In genomic region chr2:180255701-180256100, GRCm38 (mm10) we compare ENCODE assay signal across 10 mouse cellular contexts. TPM values are rescaled to one million over a fixed set of nuclear protein-coding genes. Genes with fewer than 3 reads are reported as not detected.
DNase-seq lines count a peak whose midpoint lies in the region; ATAC-seq and TF ChIP-seq lines count a peak whose summit lies in the region.
"Had no signal": no experiment of that assay in that cellular context is flagged by ENCODE, and none has a peak within 500 bp of the region (broad histone marks: within the 10 kb centered on the region; RNA-seq: fewer than 3 reads in every experiment).

No protein-coding gene starts in this region.

- no peak overlapping the region for H3K9ac ChIP-seq in lung, embryonic 14.5 days
- no peak overlapping the region for H3K9ac ChIP-seq in forebrain, embryonic 13.5 days
- no peak overlapping the region for H3K9ac ChIP-seq in stomach, embryonic 15.5 days

- no peaks in the 10 kb centered on the region for H3K27me3 ChIP-seq in lung, embryonic 14.5 days (ENCODE audit: insufficient read depth, low read length)
- H3K27me3 ChIP-seq in forebrain, embryonic 13.5 days, result no peaks in the 10 kb centered on the region
- H3K27me3 ChIP-seq in limb, embryonic 10.5 days (ENCODE audit: low read depth, poor library complexity, severe bottlenecking), result no peaks in the 10 kb centered on the region
- no peaks in the 10 kb centered on the region for H3K27me3 ChIP-seq in stomach, embryonic 15.5 days (replicated peaks)

- no peak for TF ChIP-seq POLR2A in lung, adult 2 months (IDR thresholded peaks at IDR 0.05; ENCODE audit: borderline replicate concordance, extremely low read depth, low read depth, low read length)

- peak overlapping the region; percentile 90 for H3K4me2 ChIP-seq in lung, embryonic 14.5 days
- H3K4me2 ChIP-seq in forebrain, embryonic 13.5 days, result peak overlapping the region; percentile 86
- peak overlapping the region; percentile 90 for H3K4me2 ChIP-seq in stomach, embryonic 15.5 days

- DNase-seq in lung, embryonic 14.5 days, result no peak
- DNase-seq in lung, adult 2 months, result no peak
- DNase-seq in limb, embryonic 10.5 days (ENCODE audit: low spot score), result no peak
- DNase-seq in gastrocnemius, adult 18-20 months (ENCODE audit: low spot score), result no peak
- DNase-seq in cerebellum, postnatal 4 days (ENCODE audit: low spot score in 2 of 2), result no peak
- no peak for DNase-seq in urinary bladder, postnatal 36 days (ENCODE audit: low spot score in 2 of 2)
- DNase-seq: gastrocnemius, postnatal 10 days had no signal

- TF ChIP-seq CTCF in lung, embryonic 14.5 days (IDR thresholded peaks at IDR 0.05; ENCODE audit: low read depth), result no peak
- no peak for TF ChIP-seq CTCF in lung, adult 2 months (IDR thresholded peaks at IDR 0.05; ENCODE audit: insufficient read depth, low read length)

- peaks cover 29% of the 10 kb centered on the region for H3K36me3 ChIP-seq in lung, embryonic 14.5 days (ENCODE audit: insufficient read depth)
- peaks cover 24% of the 10 kb centered on the region for H3K36me3 ChIP-seq in forebrain, embryonic 13.5 days (ENCODE audit: poor library complexity, severe bottlenecking)
- peaks cover 32% of the 10 kb centered on the region for H3K36me3 ChIP-seq in limb, embryonic 10.5 days
- peaks cover 9% of the 10 kb centered on the region; the same call in 1 of the 2 replicates for H3K36me3 ChIP-seq in stomach, embryonic 15.5 days

- peak overlapping the region; percentile 97; the same call in 1 of the 2 replicates for H3K4me3 ChIP-seq in lung, embryonic 14.5 days (ENCODE audit: low read depth, low read length)
- H3K4me3 ChIP-seq in lung, adult 2 months (replicated peaks; ENCODE audit: extremely low read depth, low read depth, low read length), result no peak overlapping the region
- no peak overlapping the region for H3K4me3 ChIP-seq in forebrain, embryonic 13.5 days
- peak overlapping the region; percentile 85 for H3K4me3 ChIP-seq in limb, embryonic 10.5 days
- H3K4me3 ChIP-seq in stomach, embryonic 15.5 days (replicated peaks), result no peak overlapping the region

- no peak overlapping the region for H3K27ac ChIP-seq in lung, embryonic 14.5 days (ENCODE audit: low read depth)
- no peak overlapping the region; the same call in 1 of the 2 replicates for H3K27ac ChIP-seq in forebrain, embryonic 13.5 days
- H3K27ac ChIP-seq in limb, embryonic 10.5 days, result peak overlapping the region; percentile 92; the same call in 1 of the 2 replicates
- H3K27ac ChIP-seq in stomach, embryonic 15.5 days, result no peak overlapping the region

- peaks cover 6% of the 10 kb centered on the region; the same call in 1 of the 2 replicates for H3K4me1 ChIP-seq in lung, embryonic 14.5 days (ENCODE audit: insufficient read depth)
- peaks cover 4% of the 10 kb centered on the region for H3K4me1 ChIP-seq in lung, adult 2 months (ENCODE audit: control insufficient read depth, insufficient read depth, low read length)
- H3K4me1 ChIP-seq in forebrain, embryonic 13.5 days, result peaks cover 16% of the 10 kb centered on the region
- peaks cover 32% of the 10 kb centered on the region for H3K4me1 ChIP-seq in limb, embryonic 10.5 days
- H3K4me1 ChIP-seq in stomach, embryonic 15.5 days, result peaks cover 11% of the 10 kb centered on the region

- no peak for ATAC-seq in lung, embryonic 14.5 days (ENCODE audit: insufficient read depth)
- ATAC-seq in forebrain, embryonic 13.5 days, result no peak
- no peak for ATAC-seq in stomach, embryonic 15.5 days (ENCODE audit: insufficient read depth, low FRiP score, low read depth)

- H3K9me3 ChIP-seq in lung, embryonic 14.5 days (ENCODE audit: low read depth, low read length), result no peaks in the 10 kb centered on the region
- H3K9me3 ChIP-seq in forebrain, embryonic 13.5 days (replicated peaks), result no peaks in the 10 kb centered on the region
- no peaks in the 10 kb centered on the region for H3K9me3 ChIP-seq in limb, embryonic 10.5 days (replicated peaks)
- no peaks in the 10 kb centered on the region for H3K9me3 ChIP-seq in stomach, embryonic 15.5 days

- 88% methylated on average over 9 of the region's 9 CpGs for WGBS in lung, embryonic 14.5 days
- WGBS in lung, adult 2 months, result 75% methylated on average over 9 of the region's 9 CpGs
- 89% methylated on average over 9 of the region's 9 CpGs for WGBS in forebrain, embryonic 13.5 days
- 93% methylated on average over 9 of the region's 9 CpGs for WGBS in limb, embryonic 10.5 days
- 88% methylated on average over 9 of the region's 9 CpGs for WGBS in stomach, embryonic 15.5 days

RNA-seq across cellular contexts. Expression of gene Rps21, which starts 1.5 kb away (rescaled TPM):
- 630 and 724 TPM in 2 replicates for polyA plus RNA-seq in lung, embryonic 14.5 days (2014; fragmentation: Nextera tagmentation; extraction: Ambion mirVana)
- 2,052 and 2,661 TPM in 2 replicates for polyA plus RNA-seq in lung, adult 2 months (2012; rRNA removed)
- 483 and 550 TPM in 2 replicates for polyA plus RNA-seq in forebrain, embryonic 13.5 days (2015; fragmentation: Nextera tagmentation; extraction: Ambion mirVana)
- 530 and 637 TPM in 2 replicates for polyA plus RNA-seq in limb, embryonic 10.5 days (2016; fragmentation: Nextera tagmentation; extraction: Ambion mirVana)
- 516 and 531 TPM in 2 replicates for polyA plus RNA-seq in stomach, embryonic 15.5 days (2015; fragmentation: Nextera tagmentation; extraction: Ambion mirVana)
- 100 to 1,000 TPM; 355 to 460 TPM for total RNA-seq in gastrocnemius, adult 18-20 months (2021)

RNA-seq across cellular contexts. Expression of gene Cables2, which starts 17.6 kb away (rescaled TPM):
- polyA plus RNA-seq in lung, embryonic 14.5 days (2014; fragmentation: Nextera tagmentation; extraction: Ambion mirVana), result 24.0 and 25.6 TPM in 2 replicates
- 22.7 and 28.2 TPM in 2 replicates for polyA plus RNA-seq in lung, adult 2 months (2012; rRNA removed)
- 11.0 and 12.7 TPM in 2 replicates for polyA plus RNA-seq in forebrain, embryonic 13.5 days (2015; fragmentation: Nextera tagmentation; extraction: Ambion mirVana)
- 14.6 and 16.4 TPM in 2 replicates for polyA plus RNA-seq in limb, embryonic 10.5 days (2016; fragmentation: Nextera tagmentation; extraction: Ambion mirVana)
- 14.5 and 15.2 TPM in 2 replicates for polyA plus RNA-seq in stomach, embryonic 15.5 days (2015; fragmentation: Nextera tagmentation; extraction: Ambion mirVana)
- 1 to 10 TPM; 8.2 to 9.1 TPM for total RNA-seq in gastrocnemius, adult 18-20 months (2021)

RNA-seq across cellular contexts. Expression of gene Lama5, which starts 30.0 kb away (rescaled TPM):
- 95.0 and 95.1 TPM in 2 replicates for polyA plus RNA-seq in lung, embryonic 14.5 days (2014; fragmentation: Nextera tagmentation; extraction: Ambion mirVana)
- 145 and 148 TPM in 2 replicates for polyA plus RNA-seq in lung, adult 2 months (2012; rRNA removed)
- polyA plus RNA-seq in forebrain, embryonic 13.5 days (2015; fragmentation: Nextera tagmentation; extraction: Ambion mirVana), result 3.4 and 5.0 TPM in 2 replicates
- polyA plus RNA-seq in limb, embryonic 10.5 days (2016; fragmentation: Nextera tagmentation; extraction: Ambion mirVana), result 18.1 and 18.2 TPM in 2 replicates
- 45.6 and 47.5 TPM in 2 replicates for polyA plus RNA-seq in stomach, embryonic 15.5 days (2015; fragmentation: Nextera tagmentation; extraction: Ambion mirVana)
- 10 to 100 TPM in 1 of 2 experiments, 1 to 10 TPM in 1; 9.6 to 10.6 TPM for total RNA-seq in gastrocnemius, adult 18-20 months (2021)

RNA-seq across cellular contexts. Expression of gene Rbbp8nl, which starts 34.0 kb away (rescaled TPM):
- 1.9 and 2.3 TPM in 2 replicates for polyA plus RNA-seq in lung, embryonic 14.5 days (2014; fragmentation: Nextera tagmentation; extraction: Ambion mirVana)
- polyA plus RNA-seq in lung, adult 2 months (2012; rRNA removed), result 1.4 and 2.3 TPM in 2 replicates
- not detected in 2 replicates for polyA plus RNA-seq in forebrain, embryonic 13.5 days (2015; fragmentation: Nextera tagmentation; extraction: Ambion mirVana)
- 0.50 and 0.78 TPM in 2 replicates for polyA plus RNA-seq in limb, embryonic 10.5 days (2016; fragmentation: Nextera tagmentation; extraction: Ambion mirVana)
- polyA plus RNA-seq in stomach, embryonic 15.5 days (2015; fragmentation: Nextera tagmentation; extraction: Ambion mirVana), result 3.1 and 3.4 TPM in 2 replicates
- not detected for total RNA-seq in gastrocnemius, adult 18-20 months (2021)
- total RNA-seq: adrenal gland, adult 18-20 months; gastrocnemius, postnatal 10 days had no signal

Comparison
In these comparisons a context has a peak if more than half of its experiments do, and no peak if none do; other contexts are left out.
1. H3K4me3 ChIP-seq: peak in lung, embryonic 14.5 days (single experiment) and limb, embryonic 10.5 days (single experiment); none in lung, adult 2 months (single experiment), forebrain, embryonic 13.5 days (single experiment) and stomach, embryonic 15.5 days (single experiment).
2. Peak in every context shown above with its lines, with median percentiles within 50 percentile points of each other: H3K4me2 ChIP-seq.